Mouse (Mus musculus): ENCODE measurements around the gene Carmil2. TPM values are rescaled to one million over a fixed set of nuclear protein-coding genes. Genes with fewer than 3 reads are reported as not detected.

Gene Carmil2
- total and polyA plus RNA-seq, 3 experiments: 0.16 to 1.4 (median 0.25) TPM

DNA sequence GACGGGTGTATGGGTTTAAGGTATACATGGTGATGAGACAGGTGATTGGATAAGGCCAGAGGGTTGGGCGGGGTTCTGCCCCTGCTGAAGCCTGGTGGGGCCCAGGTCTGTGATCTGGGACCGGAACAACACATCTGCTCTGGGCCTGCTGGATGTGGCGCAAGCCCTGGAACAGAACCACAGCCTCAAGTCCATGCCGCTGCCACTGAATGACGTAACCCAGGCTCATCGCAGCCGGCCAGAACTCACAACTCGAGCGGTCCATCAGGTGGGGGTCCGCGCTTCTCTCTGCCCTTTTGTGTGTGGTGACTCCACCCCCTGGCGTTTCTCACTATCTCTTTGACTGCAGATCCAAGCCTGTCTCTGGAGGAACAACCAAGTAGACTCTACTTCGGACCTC lies 4.9 kb downstream of the Carmil2 start:
- H3K4me1 ChIP-seq (ENCODE audit: control insufficient read depth, insufficient read depth, low read length): peaks cover 3% of the 10 kb centered on the region
- intact Hi-C loops (cut with DNase I): no loop called here
- no peaks in the 10 kb centered on the region; the same call in 1 of the 2 replicates for H3K27me3 ChIP-seq (ENCODE audit: control insufficient read depth, insufficient read depth, low read length)
- no peaks in the 10 kb centered on the region for H3K36me3 ChIP-seq (ENCODE audit: control insufficient read depth, insufficient read depth, low read length)
- no peak overlapping the region for H3K9ac ChIP-seq (ENCODE audit: low read depth, low read length)
- WGBS: 75% methylated on average over 14 of the region's 14 CpGs
- no peak overlapping the region for H3K4me3 ChIP-seq
- no peak overlapping the region for H3K27ac ChIP-seq
- no peak for TF ChIP-seq POLR2A (IDR thresholded peaks at IDR 0.05; ENCODE audit: insufficient read depth, low read depth, low read length)
- no peak for TF ChIP-seq CTCF (IDR thresholded peaks at IDR 0.05)
- TF ChIP-seq EP300 (IDR thresholded peaks at IDR 0.05; ENCODE audit: insufficient read depth, low read depth, low read length): no peak
- DNase-seq: no peak
- H3K79me2 ChIP-seq (replicated peaks; ENCODE audit: control insufficient read depth, insufficient read depth, low read length): no peaks in the 10 kb centered on the region

DNA sequence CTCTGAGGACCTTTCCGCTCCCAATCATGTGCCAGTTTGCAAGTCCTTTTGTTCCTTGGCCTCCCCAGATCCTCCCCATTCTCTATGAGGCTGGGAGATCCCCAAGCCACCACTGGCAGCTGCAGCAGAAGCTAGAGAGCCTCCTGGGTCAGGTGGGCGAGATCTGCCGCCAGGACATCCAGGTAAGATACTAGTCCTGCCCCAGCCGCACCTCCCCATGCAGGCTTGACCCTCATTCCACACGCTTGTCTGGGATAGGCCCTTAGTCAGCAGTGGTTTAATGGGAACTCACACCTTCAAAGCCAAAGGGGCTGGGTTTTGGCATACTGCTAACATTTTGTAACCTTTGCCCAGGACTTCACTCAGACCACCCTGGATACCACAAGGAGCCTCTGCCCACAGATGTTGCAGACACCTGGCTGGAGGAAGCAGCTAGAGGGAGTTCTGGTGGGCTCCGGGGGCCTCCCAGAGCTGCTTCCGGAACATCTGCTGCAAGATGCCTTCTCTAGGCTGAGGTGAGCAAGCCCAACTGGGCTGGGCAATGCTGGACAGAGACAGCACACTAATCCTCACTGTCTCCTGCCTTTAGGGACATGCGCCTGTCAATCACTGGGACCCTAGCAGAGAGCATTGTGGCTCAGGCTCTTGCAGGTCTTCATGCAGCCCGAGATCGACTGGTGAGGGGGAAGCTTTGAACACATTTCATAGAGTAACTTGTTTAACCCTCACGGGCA lies 6.5 kb downstream of the Carmil2 start:
- 93% methylated on average over 11 of the region's 11 CpGs for WGBS
- no peak for TF ChIP-seq POLR2A (IDR thresholded peaks at IDR 0.05; ENCODE audit: insufficient read depth, low read depth, low read length)
- TF ChIP-seq EP300 (IDR thresholded peaks at IDR 0.05; ENCODE audit: insufficient read depth, low read depth, low read length): no peak
- no peak for TF ChIP-seq CTCF (IDR thresholded peaks at IDR 0.05)
- H3K9ac ChIP-seq (ENCODE audit: low read depth, low read length): no peak overlapping the region
- intact Hi-C loops (cut with DNase I): no loop called here
- H3K27ac ChIP-seq: no peak overlapping the region
- no peaks in the 10 kb centered on the region for H3K36me3 ChIP-seq (ENCODE audit: control insufficient read depth, insufficient read depth, low read length)
- H3K79me2 ChIP-seq (replicated peaks; ENCODE audit: control insufficient read depth, insufficient read depth, low read length): no peaks in the 10 kb centered on the region
- no peaks in the 10 kb centered on the region; the same call in 1 of the 2 replicates for H3K27me3 ChIP-seq (ENCODE audit: control insufficient read depth, insufficient read depth, low read length)
- H3K4me3 ChIP-seq: no peak overlapping the region
- H3K4me1 ChIP-seq (ENCODE audit: control insufficient read depth, insufficient read depth, low read length): peaks cover 3% of the 10 kb centered on the region
- DNase-seq: no peak

- Histone ChIP-seq H3K79me2 (replicated peaks; ENCODE audit: control insufficient read depth, insufficient read depth, low read length) (no peaks in the 10 kb centered on the region), H3K4me1 (ENCODE audit: control insufficient read depth, insufficient read depth, low read length) (peaks cover 3% of the 10 kb centered on the region), H3K36me3 (ENCODE audit: control insufficient read depth, insufficient read depth, low read length) (no peaks in the 10 kb centered on the region), H3K9ac (ENCODE audit: low read depth, low read length) (0 out of 2 replicates have a peak overlapping the region, but pooled peaks have one; percentile 4), H3K27ac (no peak overlapping the region), H3K27me3 (ENCODE audit: control insufficient read depth, insufficient read depth, low read length) (no peaks in the 10 kb centered on the region; the same call in 1 of the 2 replicates), H3K4me3 (peak overlapping the region; percentile 34)
- TF ChIP-seq EP300 (IDR thresholded peaks at IDR 0.05; ENCODE audit: insufficient read depth, low read depth, low read length): no peak
- no peak for TF ChIP-seq CTCF (IDR thresholded peaks at IDR 0.05)
- no peak for TF ChIP-seq POLR2A (IDR thresholded peaks at IDR 0.05; ENCODE audit: insufficient read depth, low read depth, low read length)
- 2% methylated on average over 30 of the region's 30 CpGs for WGBS
- intact Hi-C loops (cut with DNase I): no loop called here
- peak; percentile 65 to 82 for DNase-seq
Observed at GRCm38 (mm10) chr8:105693648-105694047, 7.6 kb downstream of the Carmil2 start.

DNA sequence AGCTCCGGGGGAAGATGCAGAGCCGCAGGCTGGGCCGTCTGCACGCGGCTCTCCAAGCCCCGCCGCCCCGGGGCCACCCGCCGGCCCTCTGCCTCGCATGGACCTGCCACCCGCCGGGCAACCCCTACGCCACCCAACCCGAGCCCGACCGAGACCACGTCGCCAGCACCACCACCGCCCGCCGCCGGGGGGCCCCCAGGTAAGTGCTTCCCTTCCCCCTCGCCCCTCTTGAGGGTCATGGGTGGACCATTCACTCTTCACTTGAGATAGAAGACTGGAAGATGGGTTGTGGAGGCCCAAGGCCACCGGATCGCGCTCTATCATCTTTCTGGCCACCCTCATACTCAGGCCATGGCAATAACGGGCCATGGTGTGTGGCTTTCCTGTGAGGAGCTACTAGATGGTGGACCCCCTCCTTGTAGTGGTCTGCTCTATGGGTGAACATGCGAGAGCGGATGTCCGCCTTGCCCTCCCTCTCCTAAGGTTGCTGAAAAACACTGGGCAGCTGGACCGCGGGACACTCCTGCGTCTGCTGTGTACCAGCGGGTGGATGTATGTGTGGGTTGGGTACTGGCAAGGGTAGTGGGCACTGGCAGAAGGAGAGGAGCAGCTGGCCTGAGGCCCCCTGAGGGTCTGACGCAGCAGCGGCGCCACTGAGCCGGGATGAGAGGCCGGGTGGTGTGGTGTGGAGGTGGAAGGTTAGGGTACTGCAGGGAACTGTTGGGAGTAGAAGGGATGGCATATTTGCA lies 8.2 kb downstream of the Carmil2 start:
- Histone ChIP-seq H3K36me3 (ENCODE audit: control insufficient read depth, insufficient read depth, low read length) (no peaks in the 10 kb centered on the region), H3K27ac (no peak overlapping the region), H3K4me3 (peak overlapping the region; percentile 34), H3K79me2 (replicated peaks; ENCODE audit: control insufficient read depth, insufficient read depth, low read length) (no peaks in the 10 kb centered on the region), H3K4me1 (ENCODE audit: control insufficient read depth, insufficient read depth, low read length) (peaks cover 3% of the 10 kb centered on the region), H3K27me3 (ENCODE audit: control insufficient read depth, insufficient read depth, low read length) (no peaks in the 10 kb centered on the region; the same call in 1 of the 2 replicates), H3K9ac (ENCODE audit: low read depth, low read length) (0 out of 2 replicates have a peak overlapping the region, but pooled peaks have one; percentile 4)
- 19% methylated on average over 36 of the region's 40 CpGs for WGBS
- no peak for DNase-seq
- no peak for TF ChIP-seq EP300 (IDR thresholded peaks at IDR 0.05; ENCODE audit: insufficient read depth, low read depth, low read length)
- TF ChIP-seq CTCF (IDR thresholded peaks at IDR 0.05): peak; percentile 23; the same call in 1 of the 2 replicates
- TF ChIP-seq POLR2A (IDR thresholded peaks at IDR 0.05; ENCODE audit: insufficient read depth, low read depth, low read length): no peak
- intact Hi-C loops (cut with DNase I): no loop called here

- Histone ChIP-seq H3K36me3 (ENCODE audit: control insufficient read depth, insufficient read depth, low read length) (no peaks in the 10 kb centered on the region), H3K9ac (ENCODE audit: low read depth, low read length) (no peak overlapping the region), H3K4me3 (no peak overlapping the region), H3K79me2 (replicated peaks; ENCODE audit: control insufficient read depth, insufficient read depth, low read length) (no peaks in the 10 kb centered on the region), H3K4me1 (ENCODE audit: control insufficient read depth, insufficient read depth, low read length) (peaks cover 3% of the 10 kb centered on the region), H3K27me3 (ENCODE audit: control insufficient read depth, insufficient read depth, low read length) (no peaks in the 10 kb centered on the region), H3K27ac (no peak overlapping the region)
- intact Hi-C loops (cut with DNase I): no loop called here
- 76% methylated on average over 30 of the region's 30 CpGs for WGBS
- TF ChIP-seq CTCF (IDR thresholded peaks at IDR 0.05) (no peak), EP300 (IDR thresholded peaks at IDR 0.05; ENCODE audit: insufficient read depth, low read depth, low read length) (no peak), POLR2A (IDR thresholded peaks at IDR 0.05; ENCODE audit: insufficient read depth, low read depth, low read length) (no peak)
- no peak for DNase-seq
Observed at GRCm38 (mm10) chr8:105695080-105695780, 9.2 kb downstream of the Carmil2 start.

All from heart, adult 2 months (tissue).